Mouse (Mus musculus): ENCODE data around the gene Gm20916.
"Not testable (repeated sequence)": the region's sequence is repeated elsewhere in the genome, so short reads cannot be mapped to it uniquely, and the experiment has no call there.

Gm20916 gene

GRCm38 (mm10) chrY:79319265-79319664, at the start of gene Gm20916:
Gm20916 (plus strand) TSS chrY:79319565.
- DNase-seq (ENCODE audit: low spot score in 2 of 2), result not testable (repeated sequence)

Measured in spleen, postnatal 10 days (tissue).